Mouse (Mus musculus) myocyte (in vitro differentiated cells): ENCODE results near the gene Rbm39.

Source experiments
- CEBPB ChIP-seq: IDR thresholded peaks from 2 replicates; pipeline ENCODE4 v1.6.1; 2011; ENCODE audit warnings: mild to moderate bottlenecking, moderate library complexity; ENCODE audit not compliant: poor library complexity, insufficient read depth, severe bottlenecking
- E2F4 ChIP-seq: IDR thresholded peaks from one replicate; pipeline ENCODE4 v1.6.1; 2011; ENCODE audit warnings: mild to moderate bottlenecking, control low read depth, moderate library complexity; ENCODE audit not compliant: insufficient read depth
- MAX ChIP-seq: IDR thresholded peaks from one replicate; pipeline ENCODE4 v1.6.1; 2011; ENCODE audit warnings: low read depth, mild to moderate bottlenecking, control low read depth
- MYOD1 ChIP-seq, 3 experiments: IDR thresholded peaks; one replicate each; pipeline ENCODE4 v1.6.1; 2011; ENCODE audit warnings: control low read depth in 2 of 3, low read depth in 2 of 3, mild to moderate bottlenecking in 2 of 3, moderate library complexity in 1 of 3; ENCODE audit not compliant: insufficient read length in 2 of 3, control insufficient read depth in 1 of 3
- MYOG ChIP-seq, 3 experiments: IDR thresholded peaks; one replicate each; pipeline ENCODE4 v1.6.1; 2011; ENCODE audit warnings: control low read depth in 2 of 3, low read depth in 2 of 3, mild to moderate bottlenecking in 2 of 3; ENCODE audit not compliant: insufficient read length in 2 of 3, control insufficient read depth in 1 of 3, insufficient read depth in 1 of 3
- POLR2A ChIP-seq: IDR thresholded peaks from one replicate; pipeline ENCODE4 v1.6.1; 2011; ENCODE audit warnings: low read depth, mild to moderate bottlenecking, control low read depth, moderate library complexity; ENCODE audit not compliant: insufficient read length
- POLR2AphosphoS2 ChIP-seq: IDR thresholded peaks from one replicate; pipeline ENCODE4 v1.6.1; 2011; ENCODE audit warnings: low read depth, control low read depth; ENCODE audit not compliant: insufficient read length
- REST ChIP-seq: IDR thresholded peaks from one replicate; pipeline ENCODE4 v1.6.1; 2011; ENCODE audit warnings: mild to moderate bottlenecking, control low read depth, moderate library complexity; ENCODE audit not compliant: insufficient read depth, insufficient read length
- SRF ChIP-seq: IDR thresholded peaks from one replicate; pipeline ENCODE4 v1.6.1; 2011; ENCODE audit warnings: low read depth; ENCODE audit not compliant: control insufficient read depth, insufficient read length
- TCF12 ChIP-seq: IDR thresholded peaks from one replicate; pipeline ENCODE4 v1.6.1; 2011; ENCODE audit warnings: mild to moderate bottlenecking, control low read depth; ENCODE audit not compliant: poor library complexity, insufficient read depth, severe bottlenecking
- USF1 ChIP-seq: IDR thresholded peaks from one replicate; pipeline ENCODE4 v1.6.1; 2011; ENCODE audit warnings: low read depth, mild to moderate bottlenecking, control low read depth, moderate library complexity

DNA sequence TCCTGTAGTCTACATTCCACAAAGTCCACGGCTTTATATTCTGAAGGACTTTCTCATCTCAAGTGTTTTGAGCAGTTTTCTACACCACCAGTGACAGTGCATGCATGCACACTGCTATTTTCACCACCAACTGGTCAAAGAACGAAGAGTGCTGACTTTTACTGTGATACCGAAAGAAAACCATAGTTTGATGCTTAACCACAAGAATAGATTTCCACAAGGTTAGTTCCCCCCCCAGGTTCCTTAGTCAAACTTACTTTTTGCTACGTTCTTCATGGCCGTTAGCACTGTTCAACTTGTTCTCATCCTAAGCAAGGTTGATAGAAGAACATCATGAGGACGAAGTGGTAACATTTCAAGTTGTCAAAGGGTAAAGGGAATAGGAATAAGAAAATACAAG lies 3.0 kb downstream of the Rbm39 start:
- no peak for TF ChIP-seq POLR2A
- TF ChIP-seq USF1 = no peak
- TF ChIP-seq TCF12 = no peak
- no peak for TF ChIP-seq E2F4
- no peak for TF ChIP-seq POLR2AphosphoS2
- TF ChIP-seq MYOD1 (IDR thresholded peaks at IDR 0.05; ENCODE audit: control insufficient read depth in 1 of 3, insufficient read length in 2 of 3, low read depth in 2 of 3) = no peak
- no peak for TF ChIP-seq MAX
- TF ChIP-seq CEBPB = no peak
- TF ChIP-seq REST = no peak
- no peak for TF ChIP-seq MYOG (IDR thresholded peaks at IDR 0.05; ENCODE audit: control insufficient read depth in 1 of 3, insufficient read depth in 1 of 3, insufficient read length in 2 of 3, low read depth in 2 of 3)
- no peak for TF ChIP-seq SRF
